Mouse (Mus musculus) adrenal gland, adult 2 months (tissue): ENCODE results near the gene Dynlt1c. TPM values are rescaled to one million over a fixed set of nuclear protein-coding genes. Genes with fewer than 3 reads are reported as not detected.
A peak's percentile ranks its signal among the peaks of the same experiment; 100 is the strongest.
"Not testable (repeated sequence)": the region's sequence is repeated elsewhere in the genome, so short reads cannot be mapped to it uniquely, and the experiment has no call there.

Experiments used
- DNase-seq: peaks from one replicate; pipeline ENCODE4 v3.0.0; 2021
- long read RNA-seq: library from polyadenylated mRNA; stranded (forward); transcript quantifications from one replicate; pipeline ENCODE4 v2.0.0, GENCODE M21; 2021
- polyA plus RNA-seq: library from polyadenylated mRNA; depleted of rRNA; stranded (reverse); fragments of >200 nt; gene quantifications from 2 replicates; pipeline ENCODE4 v1.2.3, GENCODE M21; 2012; rRNA removed
- total RNA-seq, 2 experiments: library from RNA; stranded (reverse); gene quantifications; 2 replicates each; pipeline ENCODE4 v1.2.3; 2021

Gene Dynlt1c
- total RNA-seq (1 to 10 TPM; 6.2 to 9.4 TPM), polyA plus RNA-seq (5.1 and 5.9 TPM in 2 replicates)
- long read RNA-seq, transcript Dynlt1c-201 (5 exons, 2,589 nt): major isoform, 75 of 94 reads
- long read RNA-seq, partial matches to known transcripts: 14 of 94 reads
- long read RNA-seq, other reads (novel, unspliced or antisense): 5 of 94 reads

- peak; percentile 90 for DNase-seq
These were observed at the start of gene Dynlt1c for GRCm38 (mm10) chr17:6601204-6601911. Gene Dynlt1c, plus strand, starts transcription at chr17:6601671.

- not testable (repeated sequence) for DNase-seq
These were observed 47.7 kb upstream of the Dynlt1c start for GRCm38 (mm10) chr17:6553798-6554197.

GRCm38 (mm10) chr17:6554243-6554642 is 47.2 kb upstream of the Dynlt1c start:
- not testable (repeated sequence) for DNase-seq

GRCm38 (mm10) chr17:6559447-6560133 is 41.9 kb upstream of the Dynlt1c start:
- DNase-seq: not testable (repeated sequence)

GRCm38 (mm10) chr17:6564866-6565265 is 36.6 kb upstream of the Dynlt1c start:
- DNase-seq: not testable (repeated sequence)

- DNase-seq: not testable (repeated sequence)
These were observed 33.6 kb upstream of the Dynlt1c start for GRCm38 (mm10) chr17:6567908-6568307.

- DNase-seq: not testable (repeated sequence)
These were observed 30.2 kb upstream of the Dynlt1c start for GRCm38 (mm10) chr17:6571296-6571695.

- DNase-seq: not testable (repeated sequence)
These were observed 29.3 kb upstream of the Dynlt1c start for GRCm38 (mm10) chr17:6572202-6572601.

- not testable (repeated sequence) for DNase-seq
These were observed 26.1 kb upstream of the Dynlt1c start for GRCm38 (mm10) chr17:6575376-6575775.

- not testable (repeated sequence) for DNase-seq
These were observed 12.8 kb upstream of the Dynlt1c start for GRCm38 (mm10) chr17:6588672-6589071.

- not testable (repeated sequence) for DNase-seq
These were observed 9.4 kb upstream of the Dynlt1c start for GRCm38 (mm10) chr17:6592109-6592508.

- not testable (repeated sequence) for DNase-seq
These were observed 7.6 kb upstream of the Dynlt1c start for GRCm38 (mm10) chr17:6593896-6594295.

- DNase-seq: peak; percentile 61
These were observed 5.5 kb upstream of the Dynlt1c start for GRCm38 (mm10) chr17:6595776-6596497.

GRCm38 (mm10) chr17:6598356-6598755 is 3.1 kb upstream of the Dynlt1c start:
- not testable (repeated sequence) for DNase-seq

GRCm38 (mm10) chr17:6600216-6600911 is 1.1 kb upstream of the Dynlt1c start:
- DNase-seq: peak; percentile 75

GRCm38 (mm10) chr17:6602205-6602604 is 734 bp downstream of the Dynlt1c start:
- not testable (repeated sequence) for DNase-seq

- DNase-seq: not testable (repeated sequence)
These were observed 3.9 kb downstream of the Dynlt1c start for GRCm38 (mm10) chr17:6605347-6605746.

GRCm38 (mm10) chr17:6613524-6613923 is 12.1 kb downstream of the Dynlt1c start:
- not testable (repeated sequence) for DNase-seq

- not testable (repeated sequence) for DNase-seq
These were observed 12.8 kb downstream of the Dynlt1c start for GRCm38 (mm10) chr17:6614316-6614715.

- not testable (repeated sequence) for DNase-seq
These were observed 15.3 kb downstream of the Dynlt1c start for GRCm38 (mm10) chr17:6616731-6617130.

GRCm38 (mm10) chr17:6617689-6618400 is 16.4 kb downstream of the Dynlt1c start:
- not testable (repeated sequence) for DNase-seq
